Mouse (Mus musculus) heart, postnatal 36 days (tissue): ENCODE measurements around the gene Endou. TPM values are rescaled to one million over a fixed set of nuclear protein-coding genes. Genes with fewer than 3 reads are reported as not detected.
"Not testable (repeated sequence)": the region's sequence is repeated elsewhere in the genome, so short reads cannot be mapped to it uniquely, and the experiment has no call there.

Source experiments
- DNase-seq, 2 experiments: peaks; one replicate each; pipeline ENCODE4 v3.0.0; 2021 to 2022
- intact Hi-C: fragments of 180-260 bp; cut with DNase I; formaldehyde crosslinking; loops from one replicate; pipeline ENCODE4 v1.15.1; 2025
- total RNA-seq, 2 experiments: library from RNA; stranded (reverse); gene quantifications; 2 replicates each; pipeline ENCODE4 v1.2.3; 2021

Endou gene
- total RNA-seq, 2 experiments from 2014 or later: 1.3 to 2.2 TPM

DNA sequence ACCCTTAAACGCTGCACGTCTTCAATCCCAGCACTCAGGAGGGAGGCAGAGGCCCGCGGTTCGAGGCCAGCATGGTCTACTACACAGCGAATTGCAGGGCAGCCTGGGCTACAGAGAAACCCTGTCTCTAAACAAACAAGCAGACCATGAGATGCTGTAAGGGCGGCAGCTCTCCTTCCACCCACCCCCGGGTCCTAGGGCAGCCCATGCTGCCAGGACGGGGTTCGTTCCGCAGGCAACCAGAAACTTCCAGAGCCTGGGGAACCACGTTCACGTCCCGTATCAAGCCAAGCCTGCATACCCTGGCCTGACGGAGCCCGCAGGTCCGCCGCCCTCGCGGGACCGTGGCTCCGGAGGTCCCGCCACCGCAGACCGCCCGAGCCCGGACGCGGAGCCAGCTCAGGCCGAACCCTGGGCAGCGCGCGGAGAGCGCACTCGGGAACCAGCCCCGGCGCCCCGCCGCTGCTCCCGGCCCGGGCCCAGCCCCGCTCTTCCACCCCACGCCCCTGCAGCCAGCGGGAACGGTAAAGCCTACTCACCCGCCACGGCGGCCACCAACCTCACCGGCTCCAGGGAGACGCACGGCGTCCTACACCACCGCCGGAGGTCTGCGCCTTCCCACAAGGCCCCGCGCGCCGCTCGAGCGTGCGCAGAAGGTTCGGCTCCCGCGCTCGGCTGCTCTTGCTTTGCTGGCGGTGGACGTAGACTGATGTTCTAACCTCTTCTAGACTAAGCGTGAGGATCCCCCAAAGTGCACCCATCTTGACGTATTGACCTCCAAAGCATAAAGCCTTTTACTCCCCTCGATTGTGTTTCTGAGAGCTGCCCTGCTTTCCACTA lies 25.7 kb downstream of the Endou start, which contains the start of gene Rpap3:
Rpap3 (minus strand) TSS at position 615 of the 840 bp plus-strand sequence.
- peak; percentile 89 for DNase-seq
- intact Hi-C loops: loop anchor here (2.0 kb wide), 1 partner anchor 33 kb away; no protein-coding TSS in a partner anchor

DNA sequence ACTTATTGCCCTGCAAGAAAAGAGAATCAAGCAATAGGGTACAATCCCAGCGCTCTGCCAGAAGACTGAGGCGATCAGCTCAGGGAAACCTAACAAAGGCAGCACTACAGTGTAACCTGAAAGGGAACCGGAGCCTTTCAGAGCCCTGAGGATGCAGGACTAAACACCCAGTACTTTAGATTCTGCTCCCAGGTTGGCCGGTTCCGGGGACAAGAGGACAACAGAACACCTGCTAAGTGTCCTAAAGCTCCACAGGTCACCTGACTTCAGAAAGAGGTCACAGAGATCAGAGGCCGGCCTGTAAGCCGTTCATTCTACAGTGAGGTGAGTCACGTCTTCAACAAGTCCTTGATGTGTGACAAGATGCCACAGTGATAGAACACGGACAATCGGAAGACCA lies 34.5 kb downstream of the Endou start:
- intact Hi-C loops: no loop called here
- no peak for DNase-seq

DNA sequence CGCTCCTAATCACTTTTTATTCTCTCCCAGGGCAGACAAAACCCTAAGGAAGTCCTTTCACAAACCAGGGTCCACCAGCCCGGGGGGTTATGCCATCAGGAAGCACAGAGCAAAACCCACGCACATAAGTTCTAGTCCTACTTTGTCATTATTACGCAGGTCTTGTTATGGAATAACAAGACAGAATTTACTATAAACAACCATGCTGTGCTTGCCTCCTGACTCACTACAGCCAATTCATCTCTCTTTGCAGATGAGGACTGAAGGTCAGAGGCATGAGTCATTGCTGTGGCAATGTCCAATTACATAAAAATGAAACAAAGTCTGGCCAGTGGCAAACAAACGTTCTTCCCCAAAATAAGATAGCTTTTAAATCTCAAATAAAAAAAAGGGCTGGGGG lies 37.7 kb downstream of the Endou start:
- DNase-seq: no peak
- intact Hi-C loops: no loop called here

DNA sequence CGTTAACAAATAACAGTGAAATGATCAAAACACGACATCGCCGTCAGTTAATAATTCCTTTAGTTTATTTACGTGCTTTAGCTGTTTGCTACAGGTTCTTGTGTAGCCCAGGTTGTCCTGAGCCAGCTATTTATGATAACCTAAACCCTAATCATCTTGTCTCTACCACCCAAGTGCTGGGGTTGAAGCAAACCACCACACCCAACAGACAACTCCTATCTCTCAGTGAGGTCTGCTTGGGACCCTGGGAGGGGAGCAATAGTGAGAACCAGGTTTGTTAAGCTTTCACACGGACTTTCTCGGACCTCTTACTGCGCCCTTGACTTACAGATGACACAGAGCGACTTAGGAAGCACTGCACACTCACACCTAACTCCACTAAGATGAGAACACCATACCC lies 47.0 kb downstream of the Endou start:
- DNase-seq: no peak
- intact Hi-C loops: no loop called here

DNA sequence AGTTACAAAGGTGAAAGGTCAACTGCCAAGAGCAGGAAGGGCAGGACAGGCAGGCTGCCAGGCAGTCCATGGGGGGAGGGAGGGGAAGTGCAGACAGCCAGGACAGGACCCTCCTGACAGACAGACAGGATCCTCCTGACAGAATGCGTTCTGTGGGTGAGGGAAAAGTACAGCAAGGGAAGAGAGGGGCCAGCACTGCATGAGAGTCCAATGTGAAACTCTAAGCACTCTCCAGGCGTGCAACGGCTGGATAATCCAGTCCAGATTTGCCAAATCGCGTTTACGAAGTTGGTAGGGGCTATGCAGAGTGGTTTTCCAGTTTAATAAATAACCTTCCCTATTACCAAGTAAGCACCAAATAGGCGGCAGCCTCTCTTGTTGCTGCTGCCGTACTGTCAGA lies 49.1 kb downstream of the Endou start:
- intact Hi-C loops: no loop called here
- DNase-seq: no peak

DNA sequence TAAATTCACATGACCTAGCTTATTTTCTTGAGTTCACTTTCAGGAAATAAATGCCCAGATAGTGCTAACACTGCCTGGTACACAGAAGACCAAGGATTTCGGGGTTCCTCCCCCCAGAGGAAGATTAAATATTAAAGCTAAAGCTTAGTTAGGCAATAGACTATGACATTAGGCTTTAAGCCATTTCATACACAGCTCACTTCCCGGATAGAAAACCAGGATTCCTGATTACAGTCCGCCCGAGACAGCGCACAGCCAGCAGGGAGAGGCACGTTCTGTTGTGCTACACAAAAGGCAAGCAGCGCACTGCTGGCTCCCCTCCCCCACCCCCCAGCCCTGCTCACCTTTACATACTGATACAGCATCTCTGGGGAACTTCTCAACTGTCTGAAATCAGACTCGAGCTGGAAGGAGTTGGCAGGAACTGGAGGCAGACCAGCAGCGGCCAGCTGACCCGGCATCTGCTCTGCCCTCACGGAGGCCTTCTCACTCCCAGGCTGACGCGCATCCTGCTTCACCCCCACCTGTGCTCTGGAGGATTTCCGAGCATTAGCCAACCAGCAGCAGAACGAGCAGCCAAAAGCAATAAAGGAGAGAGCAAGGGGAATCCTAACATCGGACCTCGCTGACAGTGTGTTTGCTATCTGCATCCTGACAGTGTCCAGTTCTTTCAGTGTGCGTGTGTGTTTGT lies 51.0 kb downstream of the Endou start:
- intact Hi-C loops: no loop called here
- DNase-seq: no peak

DNA sequence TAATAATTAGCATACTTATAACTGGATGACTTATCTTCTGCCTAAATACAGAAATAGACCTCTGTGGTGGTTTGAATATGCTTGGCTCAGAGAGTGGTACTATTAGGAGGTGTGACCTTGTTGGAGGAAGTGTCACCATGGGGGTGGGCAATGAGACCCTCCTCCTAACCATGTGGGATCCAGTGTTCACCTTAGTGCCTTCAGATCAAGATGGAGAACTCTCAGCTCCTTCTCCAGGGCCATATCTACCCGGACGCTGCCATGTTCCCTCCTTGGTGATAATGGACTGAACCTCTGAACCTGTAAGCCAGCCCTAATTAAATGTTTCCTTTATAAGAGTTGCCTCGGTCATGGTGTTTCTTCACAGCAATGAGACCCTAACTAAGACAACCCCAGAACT lies 53.8 kb downstream of the Endou start:
- intact Hi-C loops: no loop called here
- DNase-seq: no peak

DNA sequence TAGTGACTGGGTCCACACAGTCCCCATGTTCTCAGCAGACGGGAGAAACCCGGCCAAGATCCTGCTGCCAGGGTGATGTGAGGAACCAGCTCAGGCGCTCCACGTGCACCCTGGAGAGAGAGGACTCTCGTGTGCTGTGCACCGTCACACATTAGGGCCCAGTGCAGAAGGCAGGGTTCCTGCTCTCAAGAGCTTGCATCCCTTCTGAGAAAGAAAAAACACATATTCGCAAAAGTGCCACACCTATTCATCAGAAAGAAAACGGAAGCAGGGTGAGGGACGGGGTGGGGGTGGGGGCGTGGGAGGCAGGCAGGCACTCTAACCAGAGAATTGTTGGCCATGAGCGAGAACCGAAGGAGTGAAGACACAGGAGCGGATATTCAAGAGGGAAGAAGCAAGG lies 55.2 kb downstream of the Endou start:
- no peak for DNase-seq
- intact Hi-C loops: no loop called here

DNA sequence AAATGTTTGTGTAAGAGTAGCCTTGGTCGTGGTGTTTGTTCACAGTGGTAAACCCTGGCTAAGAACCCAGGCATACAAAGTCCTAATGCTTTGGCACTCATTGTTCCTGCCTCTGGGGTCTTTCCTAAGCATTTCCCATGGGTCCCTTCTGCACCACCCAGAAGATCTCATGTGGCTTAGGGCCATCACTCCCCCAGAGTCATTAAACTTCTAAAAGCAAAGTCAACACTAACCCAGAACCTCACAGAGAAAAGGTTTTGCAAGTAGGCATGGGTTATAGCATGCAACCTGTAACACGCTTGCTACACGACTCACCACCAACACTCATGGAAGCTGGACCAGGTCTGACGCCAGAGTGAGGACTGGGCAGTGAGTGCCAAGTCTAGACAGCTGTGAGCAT lies 56.7 kb downstream of the Endou start:
- intact Hi-C loops: no loop called here
- DNase-seq: no peak

DNA sequence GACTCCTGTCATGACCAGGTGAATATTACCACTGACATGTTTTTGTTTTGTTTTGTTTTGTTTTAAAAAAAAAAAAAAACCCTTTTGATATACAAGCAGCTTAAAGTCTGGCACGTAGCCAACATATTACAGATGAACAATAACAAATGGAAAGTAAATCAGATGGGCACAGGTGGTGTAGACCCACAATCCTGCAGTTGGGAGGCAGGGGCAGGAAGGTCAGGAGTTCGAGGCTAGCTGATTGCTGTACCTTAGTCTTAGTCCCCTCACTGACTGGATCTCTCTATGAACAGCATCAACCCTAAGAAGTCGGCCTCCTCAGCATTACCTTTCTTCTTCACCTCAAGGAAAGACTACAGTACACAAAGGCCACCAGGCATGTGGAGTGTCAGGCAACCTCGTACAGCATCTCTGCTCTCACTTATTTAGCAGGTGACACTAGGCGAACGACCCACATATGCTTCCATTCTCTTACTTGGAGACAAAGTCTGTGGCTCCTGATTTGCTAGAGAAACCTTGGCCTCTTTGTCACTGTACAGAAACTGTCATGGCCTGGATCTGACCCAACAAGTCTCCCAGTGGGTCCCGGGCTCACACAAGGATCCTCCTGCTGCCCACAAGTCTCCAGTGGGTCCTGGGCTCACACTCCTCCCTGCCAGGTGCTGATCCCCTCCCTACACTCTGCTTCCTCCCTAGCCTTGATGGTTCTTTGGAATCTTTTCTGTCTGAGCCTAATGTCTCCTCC lies 57.7 kb downstream of the Endou start:
- DNase-seq: no peak

DNA sequence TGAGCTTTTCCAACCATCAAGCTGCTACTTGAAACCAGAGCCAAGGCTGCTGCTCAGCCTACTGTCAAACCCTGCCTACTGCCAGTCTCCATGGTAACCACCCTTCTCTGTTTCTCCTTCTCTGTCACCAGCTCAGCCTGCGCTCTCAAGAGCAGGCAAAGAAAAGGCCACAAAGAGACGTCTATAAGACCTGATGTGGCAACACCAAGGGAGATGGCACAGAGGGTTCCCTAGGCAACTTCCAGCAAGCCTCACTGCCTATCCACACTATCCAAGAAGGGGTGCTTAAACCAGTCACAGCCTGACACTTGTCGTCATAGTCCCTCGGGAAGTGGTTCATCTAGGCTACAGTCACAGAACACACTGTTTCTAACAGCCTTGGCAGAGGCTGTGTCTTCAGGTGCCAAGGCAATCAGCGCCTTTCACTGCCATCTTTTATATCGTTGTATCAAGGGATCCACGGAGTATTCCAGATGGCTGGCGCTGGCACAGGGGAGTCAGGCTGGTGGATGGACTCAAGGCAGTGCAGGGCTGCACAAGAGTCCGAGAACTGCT lies 58.9 kb downstream of the Endou start:
- DNase-seq: peak in 1 of 2 experiments; percentile 14
- intact Hi-C loops: loop anchor here (2.0 kb wide), 1 partner anchor 33 kb away; the partner anchor contains the start of gene Rpap3

More for the DNA sequence above, 57.7 kb downstream of the Endou start:
- intact Hi-C loops: loop anchor here (2.0 kb wide), 1 partner anchor 31 kb away; the partner anchor contains the start of gene Rpap3

DNA sequence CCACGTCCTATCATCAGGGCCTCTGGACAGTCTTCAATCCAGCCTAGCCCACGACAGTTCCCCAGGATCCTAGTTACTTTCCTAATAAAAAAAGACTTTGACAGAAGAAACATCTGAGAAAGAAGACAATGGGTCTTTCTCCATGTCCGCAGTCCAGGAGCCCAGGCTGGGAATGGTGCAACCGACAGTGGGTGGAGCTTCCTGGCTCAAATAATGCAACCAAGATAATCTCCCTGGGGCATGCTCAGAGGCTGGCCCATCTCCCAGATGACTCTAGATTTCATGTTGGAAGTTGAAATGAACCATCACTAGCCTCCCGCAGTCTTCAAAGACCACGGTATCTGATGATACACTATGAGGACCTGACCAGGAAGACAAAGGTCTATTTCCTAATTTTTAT lies 60.6 kb downstream of the Endou start:
- DNase-seq: peak in 1 of 2 experiments; percentile 29
- intact Hi-C loops: no loop called here

DNA sequence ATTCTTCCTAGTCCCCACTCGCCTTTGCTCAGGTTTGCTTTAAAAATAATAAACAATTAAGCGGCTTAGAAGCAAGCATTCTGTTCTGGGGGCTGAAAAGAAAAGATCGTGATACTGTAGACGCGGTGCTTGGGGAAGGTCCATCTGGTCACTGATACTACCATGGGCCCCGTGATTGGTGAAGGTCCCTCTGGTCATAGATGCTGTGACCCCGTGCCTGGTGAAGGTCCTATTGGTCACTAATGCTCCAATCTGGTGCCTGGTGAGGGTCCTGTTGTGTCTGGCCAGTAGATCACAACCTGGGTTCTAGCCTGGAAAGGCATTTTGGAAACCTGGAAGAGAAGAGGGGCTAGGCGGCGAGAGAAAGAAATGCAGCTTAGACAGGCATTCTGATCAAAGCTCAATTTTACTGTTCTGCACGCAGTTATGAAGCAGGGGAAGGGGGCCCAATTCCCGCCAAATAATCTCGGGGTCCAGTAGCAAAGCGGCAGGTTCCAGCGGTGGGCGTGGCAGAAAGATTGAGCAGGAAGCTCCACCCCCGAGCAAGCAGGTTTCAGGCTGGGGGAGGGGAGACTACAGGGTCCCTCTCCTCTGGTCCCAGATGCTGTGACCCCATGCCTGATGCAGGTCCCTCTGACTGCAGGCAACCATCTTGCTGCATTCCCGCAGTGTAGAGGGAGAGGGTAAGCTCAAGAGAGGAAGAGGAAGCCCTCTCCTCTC lies 62.8 kb downstream of the Endou start:
- DNase-seq, intact Hi-C loops: not testable (repeated sequence)

DNA sequence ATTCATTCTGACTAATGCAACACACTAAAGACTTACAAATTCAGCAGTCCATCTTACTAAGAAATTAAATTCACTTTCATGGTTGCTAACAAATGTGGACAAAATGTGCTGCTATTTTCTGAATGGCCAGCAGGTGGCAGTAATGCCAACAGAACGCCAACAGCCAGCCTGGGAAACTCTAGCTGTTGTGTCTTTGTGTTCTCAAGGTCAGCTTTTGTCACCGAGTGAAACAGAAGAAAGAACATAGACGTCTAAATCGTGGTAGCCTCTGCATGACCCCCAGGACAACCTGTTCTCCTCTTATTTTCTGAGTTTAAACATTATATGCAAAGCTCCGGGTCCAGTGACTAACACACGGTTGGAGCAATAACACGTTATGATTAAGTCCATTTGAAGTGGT lies 63.7 kb downstream of the Endou start:
- peak; percentile 61 to 67 for DNase-seq
- intact Hi-C loops: loop anchor here (2.0 kb wide), 2 partner anchors 115 to 183 kb away; no protein-coding TSS in a partner anchor

DNA sequence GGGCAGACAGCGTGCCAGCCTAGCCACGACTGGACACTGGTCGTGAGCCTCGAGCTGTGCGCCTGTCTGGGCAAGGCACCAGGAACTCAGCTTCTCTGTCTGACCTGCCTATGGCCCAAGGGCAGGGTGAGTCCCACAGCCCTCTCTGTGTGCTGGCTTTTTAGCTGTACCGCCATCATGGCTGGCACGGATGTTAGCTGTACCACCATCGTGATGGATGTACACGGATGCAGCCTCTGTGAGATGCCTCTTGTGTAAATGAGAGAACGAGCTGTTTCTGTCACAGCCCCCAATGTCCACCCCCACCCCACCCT lies 64.7 kb downstream of the Endou start:
- no peak for DNase-seq
- intact Hi-C loops: loop anchor here (2.0 kb wide), 2 partner anchors 116 to 184 kb away; no protein-coding TSS in a partner anchor

DNA sequence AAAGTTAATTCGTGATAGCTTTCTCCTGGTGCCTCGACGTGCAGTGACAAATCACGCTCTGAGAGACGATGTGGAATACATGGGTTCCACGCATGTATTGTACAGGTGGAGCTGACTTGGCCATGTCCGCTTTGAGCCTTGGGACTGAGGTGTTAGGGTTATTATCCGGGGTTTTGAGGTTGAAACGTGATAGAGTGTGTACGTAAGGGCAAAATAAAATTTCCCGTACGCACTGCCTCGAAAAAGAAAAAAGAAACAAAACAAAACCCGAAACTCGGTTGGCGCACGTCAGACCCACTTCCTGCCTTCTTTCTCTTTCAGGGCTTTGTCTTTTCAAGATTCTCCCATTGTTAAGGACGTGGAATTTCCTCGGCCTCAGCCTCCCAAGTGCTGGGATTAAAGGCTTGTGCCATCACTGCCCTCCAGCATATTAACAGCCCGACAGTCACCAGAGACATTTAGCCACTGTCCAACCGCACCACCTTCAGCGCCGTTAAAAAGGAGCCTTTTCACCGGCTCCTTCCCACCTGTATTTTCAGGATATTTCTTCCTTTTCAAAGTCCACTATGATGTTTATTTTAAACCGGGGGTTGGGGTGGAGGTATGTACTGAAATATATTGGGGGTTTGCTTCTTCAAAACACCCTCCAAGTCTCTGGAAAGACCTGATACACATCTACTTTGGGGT lies 65.2 kb downstream of the Endou start:
- DNase-seq: no peak
- intact Hi-C loops: loop anchor here (2.0 kb wide), 2 partner anchors 117 to 185 kb away; no protein-coding TSS in a partner anchor

DNA sequence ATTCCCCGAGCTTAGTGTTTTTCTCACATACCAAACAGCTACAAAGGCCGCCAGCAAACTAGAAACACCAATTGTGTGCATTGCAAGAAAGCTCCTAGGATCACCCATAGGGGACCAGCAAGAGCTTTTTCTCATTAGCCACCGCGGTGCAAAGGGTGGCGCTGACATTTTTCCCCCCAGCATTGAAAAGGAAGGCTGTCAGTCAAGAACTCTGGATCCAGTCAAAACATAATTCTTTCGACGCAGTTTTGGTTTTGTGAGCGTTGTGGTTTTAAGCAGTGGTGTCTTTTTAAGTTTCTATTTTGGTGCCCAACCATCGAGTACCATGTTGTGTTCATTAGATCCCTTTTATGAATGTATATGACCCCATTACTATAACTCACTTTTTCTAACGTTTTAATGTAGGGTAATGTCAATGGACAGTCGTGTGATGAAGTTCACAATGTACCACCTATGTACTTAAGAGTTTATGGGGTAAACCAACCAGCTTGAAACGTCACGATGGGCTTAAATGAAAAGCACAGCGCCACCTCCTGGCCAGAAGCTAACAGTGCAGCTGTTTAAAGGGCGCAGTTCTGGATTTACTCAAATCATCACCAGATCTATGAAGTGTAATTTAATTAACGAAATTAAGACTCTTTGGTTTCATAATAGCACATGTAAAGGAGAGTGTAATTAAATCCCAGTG lies 66.0 kb downstream of the Endou start:
- no peak for DNase-seq
- intact Hi-C loops: loop anchor here (1.0 to 5.0 kb wide), 2 partner anchors 83 to 469 kb away; no protein-coding TSS in a partner anchor

DNA sequence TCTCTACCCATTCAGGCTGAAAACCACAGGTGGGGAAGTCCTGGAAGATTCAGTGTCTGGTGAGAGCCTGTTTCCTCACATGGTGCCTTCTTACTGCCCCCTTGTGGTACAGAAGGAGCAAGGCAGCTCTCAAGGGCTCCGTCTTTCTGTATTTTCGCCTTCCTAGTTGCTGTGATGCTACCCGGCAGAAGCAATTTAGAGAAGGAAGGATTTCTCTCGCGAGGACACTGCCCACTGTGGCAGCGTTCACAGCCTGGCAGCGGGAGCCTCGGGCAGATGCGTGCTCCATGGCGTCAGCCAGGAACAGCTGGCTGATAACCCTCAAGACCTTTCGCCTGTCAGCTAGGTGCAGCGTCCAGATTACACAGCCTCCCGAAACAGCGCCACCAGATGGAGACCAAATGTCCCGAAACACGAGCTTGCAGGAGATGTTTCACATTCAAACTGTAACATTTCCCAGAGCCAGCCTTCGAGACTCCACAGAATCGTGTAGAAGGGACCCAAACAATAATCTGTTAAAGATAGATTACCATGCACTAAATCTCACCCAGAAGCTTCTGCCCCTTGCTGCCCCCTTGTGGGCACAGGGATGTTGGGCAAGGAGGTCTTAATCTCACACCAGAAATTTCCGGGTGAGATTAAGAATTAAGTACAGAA lies 67.3 kb downstream of the Endou start:
- DNase-seq: peak; percentile 72 to 81
- intact Hi-C loops: loop anchor here (1.0 to 5.0 kb wide), 3 partner anchors 82 to 468 kb away; no protein-coding TSS in a partner anchor
